Mouse (Mus musculus): Measurements from ENCODE around the gene Ypel5. TPM values are rescaled to one million over a fixed set of nuclear protein-coding genes. Genes with fewer than 3 reads are reported as not detected.

The Ypel5 gene
- total RNA-seq (2023): 162 to 179 TPM (median 169 TPM) in 4 replicates

GRCm38 (mm10) chr17:72836158-72837115 lies at the start of gene Ypel5:
Ypel5 (plus strand) TSS chr17:72836453.

Other genes starting within 250 kb of the Ypel5 start
- gene Alk, start 231.8 kb upstream of the Ypel5 start, total RNA-seq (2023): 1.6 to 2.7 TPM (median 2.5 TPM) in 4 replicates
- gene Lbh, start 81.9 kb downstream of the Ypel5 start, total RNA-seq (2023): 361 to 388 TPM (median 382 TPM) in 4 replicates

All from B cell, adult 62 days (primary cell).